Mouse (Mus musculus) brain, adult 2 months (tissue): ENCODE results near the gene Pde8b.
"Not testable (repeated sequence)": the region's sequence is repeated elsewhere in the genome, so short reads cannot be mapped to it uniquely, and the experiment has no call there.

ENCODE experiments used
- DNase-seq: peaks from one replicate; pipeline ENCODE4 v3.0.0; 2011; ENCODE audit warnings: low read depth, low spot score

Pde8b gene

GRCm38 (mm10) chr13:95221882-95222568, 28.1 kb downstream of the Pde8b start:
- peak; percentile 76 for DNase-seq

GRCm38 (mm10) chr13:95215661-95216170, 34.4 kb downstream of the Pde8b start:
- not testable (repeated sequence) for DNase-seq

GRCm38 (mm10) chr13:95212320-95212719, 37.8 kb downstream of the Pde8b start:
- no peak for DNase-seq

- DNase-seq: not testable (repeated sequence)
These were observed 42.8 kb downstream of the Pde8b start for GRCm38 (mm10) chr13:95207301-95207700.

- DNase-seq: peak; percentile 72
These were observed 47.9 kb downstream of the Pde8b start for GRCm38 (mm10) chr13:95202151-95202758.

GRCm38 (mm10) chr13:95200817-95201216, 49.3 kb downstream of the Pde8b start:
- DNase-seq: peak; percentile 46

- no peak for DNase-seq
These were observed 50.1 kb downstream of the Pde8b start for GRCm38 (mm10) chr13:95200036-95200435.

- DNase-seq: peak; percentile 37
These were observed 53.9 kb downstream of the Pde8b start for GRCm38 (mm10) chr13:95196106-95196705.

- DNase-seq: no peak
These were observed 58.2 kb downstream of the Pde8b start for GRCm38 (mm10) chr13:95191951-95192350.

- DNase-seq: no peak
These were observed 61.0 kb downstream of the Pde8b start for GRCm38 (mm10) chr13:95189111-95189510.

- DNase-seq: no peak
These were observed 62.9 kb downstream of the Pde8b start for GRCm38 (mm10) chr13:95187153-95187665.

GRCm38 (mm10) chr13:95186741-95187035, 63.4 kb downstream of the Pde8b start:
- no peak for DNase-seq

GRCm38 (mm10) chr13:95185891-95186740, 64.0 kb downstream of the Pde8b start:
- no peak for DNase-seq

GRCm38 (mm10) chr13:95183686-95184085, 66.5 kb downstream of the Pde8b start:
- DNase-seq: no peak

GRCm38 (mm10) chr13:95180208-95180607, 69.9 kb downstream of the Pde8b start:
- no peak for DNase-seq

GRCm38 (mm10) chr13:95177326-95177725, 72.8 kb downstream of the Pde8b start:
- peak; percentile 85 for DNase-seq

- DNase-seq: no peak
These were observed 73.7 kb downstream of the Pde8b start for GRCm38 (mm10) chr13:95176399-95176798.

GRCm38 (mm10) chr13:95174253-95174652, 75.9 kb downstream of the Pde8b start:
- DNase-seq: peak; percentile 49

- peak; percentile 31 for DNase-seq
These were observed 77.8 kb downstream of the Pde8b start for GRCm38 (mm10) chr13:95172346-95172745.

- peak; percentile 69 for DNase-seq
These were observed 89.9 kb downstream of the Pde8b start for GRCm38 (mm10) chr13:95160211-95160610.

- DNase-seq: peak; percentile 70
These were observed 91.2 kb downstream of the Pde8b start for GRCm38 (mm10) chr13:95158986-95159385.

GRCm38 (mm10) chr13:95144746-95145145, 105.4 kb downstream of the Pde8b start:
- peak; percentile 47 for DNase-seq
